Mouse (Mus musculus) c-Kit-positive CD71-negative TER-119-negative erythroid progenitor cells, embryonic 14.5 days (primary cell): ENCODE measurements around the gene Mkrn2.

Experiments
- DNase-seq: peaks from one replicate; pipeline ENCODE4 v3.0.0-alpha.2; 2013; ENCODE audit warnings: low read depth

Mkrn2 gene

DNA sequence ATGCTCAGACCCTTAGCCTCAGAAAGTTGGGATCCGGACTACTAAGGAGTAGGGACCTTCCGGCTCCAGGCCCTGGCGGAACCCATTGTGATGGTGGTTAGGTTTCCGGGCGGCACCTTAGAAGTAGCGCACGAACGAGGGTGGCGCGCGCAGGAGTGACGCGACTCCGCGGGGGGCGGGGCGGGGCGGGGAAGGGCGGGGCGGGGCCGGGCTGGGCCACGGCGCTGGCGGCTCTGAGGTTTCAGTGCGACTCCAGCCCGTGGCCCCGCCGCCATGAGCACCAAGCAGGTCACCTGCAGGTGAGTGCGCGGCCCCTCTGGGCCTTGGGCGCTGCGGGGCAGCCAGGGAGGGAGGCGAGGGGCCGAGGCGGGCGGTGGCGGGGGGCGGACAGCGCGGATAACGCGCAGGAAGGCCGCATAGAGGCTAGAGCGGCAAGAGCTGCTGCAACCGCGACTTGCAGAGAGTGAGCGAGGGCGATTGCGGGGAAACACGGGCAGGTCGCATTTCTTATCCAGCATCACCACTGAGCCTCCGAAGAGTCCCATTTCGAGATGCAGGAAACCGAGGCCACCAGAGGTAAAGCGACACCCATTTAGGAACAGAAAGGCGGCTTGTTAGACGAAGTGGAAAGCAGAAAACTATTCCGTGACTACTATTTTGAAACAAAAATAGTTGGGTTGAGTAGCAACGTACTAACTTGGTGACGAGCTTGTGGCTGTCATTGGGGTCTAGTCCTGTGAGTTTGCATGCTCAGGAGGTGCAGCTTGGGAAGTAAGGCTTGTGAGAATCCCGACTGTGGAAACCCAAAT is at the start of gene Mkrn2:
TSS of gene Mkrn2 (plus strand) at position 188 of the 809 bp plus-strand sequence.
- peak; percentile 67 for DNase-seq

DNA sequence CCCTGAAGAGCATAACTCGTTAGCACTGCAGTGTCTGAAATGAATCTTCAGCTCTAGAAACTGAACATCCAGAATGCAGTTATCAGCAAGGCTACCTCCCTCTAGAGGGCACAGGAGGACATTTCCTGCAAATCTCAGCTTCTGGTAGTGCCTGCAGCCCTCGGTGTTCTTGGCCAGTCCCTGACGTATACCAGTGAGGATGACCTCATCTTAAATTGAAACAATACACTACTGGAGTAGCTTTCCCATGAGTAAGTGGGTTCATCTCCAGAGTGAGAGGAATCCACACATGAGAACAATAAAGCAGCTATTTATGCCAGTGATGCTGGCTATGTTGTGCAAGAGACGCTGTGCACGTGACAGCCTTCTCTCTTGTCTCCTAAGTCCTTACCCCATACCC is 46.2 kb upstream of the Mkrn2 start:
- no peak for DNase-seq

DNA sequence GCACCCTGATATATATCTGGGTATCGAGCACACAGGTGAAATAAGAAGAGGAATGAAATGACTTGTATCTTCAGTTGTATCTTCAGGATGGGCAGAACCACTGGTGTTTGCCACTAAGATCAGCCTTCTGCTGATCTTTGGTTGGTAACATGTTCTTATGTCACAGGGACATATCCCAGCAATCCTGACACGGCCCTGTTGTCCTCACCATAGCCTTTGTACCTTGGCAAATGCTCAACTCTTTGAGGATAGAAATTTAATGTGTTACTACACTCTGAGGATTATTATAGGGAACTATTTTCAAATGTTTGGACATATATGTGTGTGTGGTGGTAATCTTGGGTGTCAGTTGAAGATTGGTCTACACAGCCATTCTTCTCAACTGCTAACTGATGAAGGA is 43.5 kb upstream of the Mkrn2 start:
- DNase-seq = no peak

GRCm38 (mm10) chr6:115559651-115560632 is 41.8 kb upstream of the Mkrn2 start:
- DNase-seq = no peak

GRCm38 (mm10) chr6:115565479-115566045 is 36.1 kb upstream of the Mkrn2 start:
- no peak for DNase-seq

- no peak for DNase-seq
These were observed 27.5 kb upstream of the Mkrn2 start for GRCm38 (mm10) chr6:115574171-115574570.

DNA sequence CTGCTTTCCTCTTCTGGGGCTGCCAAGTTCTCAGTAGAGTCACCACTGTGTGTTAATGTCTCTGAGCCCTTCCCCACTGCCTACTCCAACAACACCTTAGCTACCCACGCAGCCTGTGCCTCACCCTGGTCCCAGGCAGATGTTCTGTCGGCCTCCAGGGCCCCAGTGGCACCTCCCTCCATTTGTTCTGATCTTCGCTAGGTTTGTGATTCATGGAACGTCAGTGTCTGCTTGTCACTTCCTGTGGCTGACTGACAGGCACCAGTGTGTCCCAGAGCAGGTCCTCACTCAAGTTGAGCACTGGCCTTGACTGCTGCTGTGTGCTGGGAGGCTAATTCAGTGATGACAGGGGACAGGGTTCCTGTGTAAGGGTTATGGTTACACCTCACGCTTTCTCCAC is 24.3 kb upstream of the Mkrn2 start:
- DNase-seq = no peak

GRCm38 (mm10) chr6:115577941-115578340 is 23.8 kb upstream of the Mkrn2 start:
- no peak for DNase-seq

DNA sequence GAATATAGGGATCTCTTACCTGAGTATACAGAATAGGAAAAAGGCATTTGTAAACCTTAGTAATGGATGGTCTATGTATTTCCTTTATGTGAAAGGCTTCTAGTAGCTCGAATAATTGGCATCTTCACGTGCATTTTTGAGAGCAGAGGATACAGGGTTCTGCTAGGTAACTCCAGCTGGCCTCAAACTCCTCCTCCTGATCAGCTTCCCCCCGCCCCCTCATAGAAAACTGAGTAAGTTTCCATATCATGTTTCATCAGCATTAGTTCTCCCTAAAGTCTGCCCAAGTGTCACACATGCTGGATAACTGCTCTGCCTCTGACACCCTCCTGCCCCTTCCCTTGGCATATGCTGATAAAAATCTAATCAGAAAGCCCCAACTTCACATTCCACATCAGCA is 20.9 kb upstream of the Mkrn2 start:
- no peak for DNase-seq

DNA sequence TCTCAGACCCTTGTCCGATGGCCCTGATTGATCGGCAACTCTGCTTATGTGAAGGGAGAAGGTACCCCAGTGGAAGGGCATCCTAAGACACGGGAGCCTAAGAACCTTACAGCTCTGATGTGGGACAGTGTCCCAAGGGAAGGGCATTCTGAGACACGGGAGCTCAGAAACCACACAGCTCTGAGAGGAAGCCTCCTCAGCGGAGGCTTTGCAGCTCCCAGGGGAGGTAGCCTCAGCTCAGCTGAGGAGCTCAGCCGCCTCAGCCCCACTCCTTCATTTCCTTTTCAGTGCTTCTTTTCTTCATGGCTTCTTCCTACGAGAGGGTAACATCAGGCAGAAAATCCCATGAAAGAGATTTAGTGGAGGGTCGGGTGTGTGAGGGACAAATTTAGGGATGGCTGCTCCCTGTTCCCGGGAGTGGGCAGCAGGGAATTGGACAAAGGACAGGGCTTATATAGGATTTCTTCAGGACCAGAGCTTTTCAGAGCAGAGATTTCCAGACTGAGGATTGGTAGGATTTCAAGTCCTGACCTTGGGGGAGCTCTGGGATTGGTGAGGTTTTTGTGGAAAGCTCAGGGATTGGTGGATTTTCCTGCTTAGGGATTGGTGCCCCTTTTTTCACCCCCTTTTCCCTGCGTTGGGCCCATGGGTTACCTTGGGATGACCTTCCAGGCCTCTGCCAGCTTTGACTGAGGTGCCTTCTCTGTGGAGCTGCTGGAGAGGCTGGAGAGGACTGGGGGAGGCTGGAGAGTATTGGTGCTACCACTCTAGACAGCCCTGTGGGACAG is 19.2 kb upstream of the Mkrn2 start:
- DNase-seq = no peak

DNA sequence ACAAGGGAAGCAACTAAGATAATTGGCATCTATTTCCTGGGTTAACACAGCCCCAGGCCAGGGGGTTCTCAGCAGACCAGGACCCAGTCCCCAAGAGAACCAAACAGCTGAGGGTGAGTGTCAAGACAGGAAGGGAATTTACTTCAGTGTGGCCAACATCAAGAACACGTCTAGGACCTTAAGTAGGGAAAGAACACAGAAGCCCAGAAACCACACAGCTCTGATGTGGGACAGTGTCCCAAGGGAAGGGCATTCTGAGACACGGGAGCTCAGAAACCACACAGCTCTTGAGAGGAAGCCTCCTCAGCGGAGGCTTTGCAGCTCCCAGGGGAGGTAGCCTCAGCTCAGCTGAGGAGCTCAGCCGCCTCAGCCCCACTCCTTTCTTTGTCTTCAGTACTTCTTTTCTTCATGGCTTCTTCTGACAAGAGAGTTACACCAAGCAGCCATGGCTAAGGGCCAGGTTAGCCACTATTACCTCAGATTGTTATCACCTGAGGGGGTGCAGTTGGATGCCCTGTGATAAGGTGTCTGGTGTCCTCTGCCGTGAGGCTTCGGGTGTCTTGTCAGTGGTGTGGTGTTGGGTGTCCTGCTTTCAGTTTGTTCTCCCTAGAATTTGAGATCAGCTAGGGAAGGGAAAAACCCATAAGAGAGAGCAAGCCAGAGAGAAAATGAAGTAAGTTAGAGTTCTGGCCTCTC is 18.1 kb upstream of the Mkrn2 start:
- no peak for DNase-seq

DNA sequence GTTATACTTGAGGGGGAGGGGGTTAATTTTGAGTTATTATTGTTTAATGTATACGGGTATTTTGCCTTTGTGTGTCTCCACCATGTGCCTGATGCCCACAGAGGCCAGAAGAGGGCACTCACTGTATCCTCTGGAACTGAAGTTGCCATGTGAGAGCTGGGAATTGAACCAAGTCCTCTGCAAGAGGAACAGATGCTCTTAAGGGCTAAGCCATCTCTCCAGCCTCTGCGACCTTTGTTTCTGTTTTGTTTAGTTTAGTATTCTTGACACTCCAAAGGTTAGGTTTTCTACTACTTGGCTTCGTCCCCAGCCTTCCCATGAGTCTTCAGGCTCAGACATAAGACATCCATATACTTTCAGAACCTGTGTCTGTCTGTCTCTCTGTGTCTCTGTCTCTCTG is 17.5 kb upstream of the Mkrn2 start:
- DNase-seq = no peak

- no peak for DNase-seq
These were observed 15.4 kb upstream of the Mkrn2 start for GRCm38 (mm10) chr6:115586321-115586720.

GRCm38 (mm10) chr6:115591692-115592359 is 9.9 kb upstream of the Mkrn2 start:
- no peak for DNase-seq

DNA sequence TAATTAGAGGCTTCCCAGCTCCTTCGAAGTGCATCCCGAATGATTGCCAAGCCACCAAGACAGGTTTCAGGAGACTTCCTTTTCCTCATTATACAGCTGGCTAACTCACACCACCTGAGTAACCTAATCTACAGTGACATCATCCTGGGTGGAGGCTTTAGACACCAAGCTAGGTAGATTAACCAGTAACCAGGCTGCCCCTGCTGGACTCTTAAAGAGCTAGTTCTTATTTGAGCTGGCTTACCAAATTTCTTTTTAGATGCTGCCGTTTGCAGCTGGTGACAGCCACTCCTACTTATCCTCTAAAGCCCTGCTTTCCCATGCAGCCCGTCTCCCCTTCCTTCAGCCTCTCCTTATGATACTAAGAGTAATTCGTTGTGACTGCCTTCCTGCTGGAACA is 9.2 kb upstream of the Mkrn2 start, which contains the start of gene Mkrn2os:
TSS of gene Mkrn2os (minus strand) at position 119 of the 400 bp plus-strand sequence.
- no peak for DNase-seq

DNA sequence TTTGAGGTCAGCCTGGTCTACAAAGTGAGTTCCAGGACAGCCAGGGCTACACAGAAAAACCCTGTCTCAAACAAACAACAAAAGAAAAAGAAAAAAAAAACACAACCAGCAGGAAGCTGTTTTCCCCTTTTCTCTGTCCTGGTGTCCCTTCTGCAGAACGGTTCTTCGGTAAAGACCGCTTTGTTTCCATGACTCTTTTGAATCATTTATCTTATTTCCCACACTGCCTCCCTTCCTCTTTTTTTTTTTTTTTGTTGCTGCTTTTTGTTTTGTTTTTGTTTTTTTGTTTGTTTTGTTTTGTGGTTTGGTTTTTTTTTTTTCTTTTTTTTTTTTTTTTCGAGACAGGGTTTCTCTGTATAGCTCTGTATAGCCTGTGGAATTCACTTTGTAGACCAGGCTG is 8.4 kb upstream of the Mkrn2 start:
- DNase-seq = no peak

DNA sequence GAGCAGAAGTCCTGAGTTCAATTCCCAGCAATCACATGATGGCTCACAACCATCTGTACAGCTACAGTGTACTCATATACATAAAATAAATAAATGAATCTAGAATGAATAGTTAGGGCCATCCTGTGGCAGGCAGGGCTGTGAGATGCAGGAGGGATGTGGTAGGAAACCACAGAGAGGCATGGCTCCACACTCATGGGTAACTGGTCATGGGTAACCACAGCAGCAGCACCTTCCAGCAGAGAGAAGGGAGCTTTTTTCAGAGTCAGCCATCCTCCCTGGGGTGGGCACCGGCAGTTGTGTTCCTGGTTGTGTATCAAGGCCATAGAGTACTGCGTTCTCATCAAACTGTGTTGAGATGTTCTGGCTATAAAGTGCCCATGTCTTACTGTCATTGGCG is 7.2 kb upstream of the Mkrn2 start:
- DNase-seq = no peak

GRCm38 (mm10) chr6:115595667-115596066 is 6.0 kb upstream of the Mkrn2 start:
- DNase-seq = no peak

DNA sequence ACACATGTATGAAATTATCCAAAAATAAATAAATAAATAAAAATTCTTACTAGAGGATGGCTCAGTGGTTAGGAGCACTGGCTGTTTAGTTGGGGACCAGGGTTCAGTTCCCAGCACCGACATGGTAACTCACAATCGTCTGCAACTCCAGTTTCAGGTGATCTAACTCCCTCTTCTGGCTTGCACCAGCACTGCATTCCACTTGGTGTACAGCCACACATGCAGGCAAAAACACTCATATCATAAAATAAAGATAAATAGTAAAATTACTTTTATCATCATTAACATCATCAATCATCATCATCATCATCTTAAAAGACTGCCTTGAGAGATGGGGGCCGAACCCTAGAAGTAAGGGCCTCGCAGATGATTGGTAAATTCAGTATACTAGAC is 384 bp upstream of the Mkrn2 start:
- no peak for DNase-seq

DNA sequence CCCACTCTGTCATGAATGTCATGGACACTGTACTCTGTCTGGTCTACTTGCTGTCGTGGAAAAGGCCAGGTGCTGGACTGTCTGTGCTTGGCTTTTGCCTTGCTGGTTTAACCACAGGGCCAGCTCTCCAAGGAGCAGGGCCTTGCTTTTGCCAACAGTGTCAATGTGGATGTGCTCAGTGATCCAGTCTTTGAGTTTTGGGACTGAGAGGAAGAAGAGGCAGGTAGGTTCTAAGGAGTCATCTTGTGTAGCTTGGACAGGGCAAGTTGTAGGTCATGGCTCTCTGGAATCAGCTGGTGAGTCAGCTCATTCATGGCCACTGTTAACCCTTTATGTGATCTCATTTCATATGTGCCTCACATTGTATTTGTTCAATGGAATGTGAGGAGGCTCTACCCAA is 4.8 kb downstream of the Mkrn2 start:
- DNase-seq = no peak

GRCm38 (mm10) chr6:115607429-115607828 is 5.7 kb downstream of the Mkrn2 start:
- no peak for DNase-seq
